Mouse (Mus musculus) MEL (cell line): ENCODE data around the gene Rhbdl3. TPM values are rescaled to one million over a fixed set of nuclear protein-coding genes. Genes with fewer than 3 reads are reported as not detected.
A peak's percentile ranks its signal among the peaks of the same experiment; 100 is the strongest.

ENCODE experiments used
- DNase-seq: peaks from one replicate; pipeline ENCODE4 v3.0.0; 2011; ENCODE audit warnings: low read depth, low spot score
- H3K27ac ChIP-seq: 2 replicates; pipeline ENCODE4 v1.5.1; 2012; ENCODE audit warnings: low read depth, mild to moderate bottlenecking, control low read depth, low read length, moderate library complexity; ENCODE audit not compliant: control insufficient read depth
- H3K27me3 ChIP-seq, 2 experiments: fragments of 150-350 bp in 1 of 2; sonication (generic) in 1 of 2; 2 replicates each; pipeline ENCODE4 v1.6.1; 2012; ENCODE audit warnings: low read length in 2 of 2, mild to moderate bottlenecking in 2 of 2, improper control_type of control experiment in 1 of 2, moderate library complexity in 1 of 2; ENCODE audit not compliant: insufficient read depth in 2 of 2, control insufficient read depth in 1 of 2
- H3K36me3 ChIP-seq, 2 experiments: 2 replicates each; pipeline ENCODE4 v1.6.1; 2012 to 2014; ENCODE audit warnings: low read length in 2 of 2, improper control_type of control experiment in 1 of 2, inconsistent platforms in 1 of 2, mild to moderate bottlenecking in 1 of 2; ENCODE audit not compliant: insufficient read depth in 2 of 2, control insufficient read depth in 1 of 2
- H3K4me1 ChIP-seq, 2 experiments: fragments of 150-350 bp in 1 of 2; sonication (generic) in 1 of 2; 2 replicates each; pipeline ENCODE4 v1.6.1; 2012; ENCODE audit warnings: low read length in 2 of 2, improper control_type of control experiment in 1 of 2, mild to moderate bottlenecking in 1 of 2; ENCODE audit not compliant: insufficient read depth in 2 of 2, control insufficient read depth in 1 of 2
- H3K4me3 ChIP-seq, 2 experiments: fragments of 150-350 bp in 1 of 2; sonication (generic) in 1 of 2; 2 replicates each; pipeline ENCODE4 v1.5.1; 2012; ENCODE audit warnings: low read depth in 2 of 2, low read length in 2 of 2, mild to moderate bottlenecking in 2 of 2, moderate library complexity in 2 of 2, control low read depth in 1 of 2, improper control_type of control experiment in 1 of 2; ENCODE audit not compliant: control insufficient read depth in 1 of 2, insufficient read depth in 1 of 2
- H3K79me2 ChIP-seq: 2 replicates; pipeline ENCODE4 v1.6.1; 2012; ENCODE audit warnings: mild to moderate bottlenecking, low read length, moderate library complexity; ENCODE audit not compliant: control insufficient read depth, poor library complexity, insufficient read depth
- H3K9ac ChIP-seq: 2 replicates; pipeline ENCODE4 v1.6.1; 2012; ENCODE audit warnings: low read depth, mild to moderate bottlenecking, control low read depth, low read length, moderate library complexity; ENCODE audit not compliant: control insufficient read depth, poor library complexity, severe bottlenecking
- H3K9me3 ChIP-seq: fragments of 150-350 bp; sonication (generic); replicated peaks from 2 replicates; pipeline ENCODE4 v1.6.1; 2012; ENCODE audit warnings: mild to moderate bottlenecking, low read length, improper control_type of control experiment, moderate library complexity; ENCODE audit not compliant: insufficient read depth
- CHD1 ChIP-seq: IDR thresholded peaks from 2 replicates; pipeline ENCODE4 v1.6.1; 2012; ENCODE audit warnings: low read depth, mild to moderate bottlenecking, inconsistent platforms, low read length, improper control_type of control experiment
- CHD2 ChIP-seq: IDR thresholded peaks from 2 replicates; pipeline ENCODE4 v1.6.1; 2011; ENCODE audit warnings: low read length, improper control_type of control experiment
- E2F4 ChIP-seq: IDR thresholded peaks from 2 replicates; pipeline ENCODE4 v1.6.1; 2011; ENCODE audit warnings: low read depth, low read length, improper control_type of control experiment, borderline replicate concordance
- ELF1 ChIP-seq: IDR thresholded peaks from 2 replicates; pipeline ENCODE4 v1.6.1; 2014; ENCODE audit warnings: low read depth, mild to moderate bottlenecking, inconsistent platforms, low read length, improper control_type of control experiment, moderate library complexity
- ETS1 ChIP-seq: IDR thresholded peaks from 2 replicates; pipeline ENCODE4 v1.6.1; 2012; ENCODE audit warnings: low read depth, mild to moderate bottlenecking, inconsistent platforms, low read length, improper control_type of control experiment, moderate library complexity
- GATA1 ChIP-seq: IDR thresholded peaks from 2 replicates; pipeline ENCODE4 v1.6.1; 2011; ENCODE audit warnings: low read depth, low read length, improper control_type of control experiment
- MAFK ChIP-seq: IDR thresholded peaks from 2 replicates; pipeline ENCODE4 v1.6.1; 2011; ENCODE audit warnings: low read depth, mild to moderate bottlenecking, low read length, improper control_type of control experiment, borderline replicate concordance
- MAX ChIP-seq: IDR thresholded peaks from 2 replicates; pipeline ENCODE4 v1.6.1; 2011; ENCODE audit warnings: low read length, improper control_type of control experiment
- MAZ ChIP-seq: IDR thresholded peaks from 2 replicates; pipeline ENCODE4 v1.6.1; 2012; ENCODE audit warnings: low read depth, mild to moderate bottlenecking, inconsistent platforms, low read length, improper control_type of control experiment
- MXI1 ChIP-seq: IDR thresholded peaks from 2 replicates; pipeline ENCODE4 v1.6.1; 2011; ENCODE audit warnings: mild to moderate bottlenecking, low read depth, low read length, improper control_type of control experiment
- MYC ChIP-seq: IDR thresholded peaks from 2 replicates; pipeline ENCODE4 v1.6.1; 2011; ENCODE audit warnings: low read depth, mild to moderate bottlenecking, low read length, improper control_type of control experiment, moderate library complexity
- POLR2A ChIP-seq, 2 experiments: IDR thresholded peaks; 2 replicates each; pipeline ENCODE4 v1.6.1; 2011 to 2012; ENCODE audit warnings: low read length in 2 of 2, mild to moderate bottlenecking in 2 of 2, control low read depth in 1 of 2, improper control_type of control experiment in 1 of 2, low read depth in 1 of 2, moderate library complexity in 1 of 2; ENCODE audit not compliant: control insufficient read depth in 1 of 2, insufficient read depth in 1 of 2, poor library complexity in 1 of 2
- POLR2AphosphoS5 ChIP-seq: IDR thresholded peaks from 2 replicates; pipeline ENCODE4 v1.6.1; 2012; ENCODE audit warnings: low read depth, borderline replicate concordance, mild to moderate bottlenecking, inconsistent platforms, low read length, moderate library complexity, mixed read lengths
- RAD21 ChIP-seq: IDR thresholded peaks from 2 replicates; pipeline ENCODE4 v1.6.1; 2011; ENCODE audit warnings: mild to moderate bottlenecking, low read depth, low read length, improper control_type of control experiment
- RCOR1 ChIP-seq: IDR thresholded peaks from 2 replicates; pipeline ENCODE4 v1.6.1; 2012; ENCODE audit warnings: low read depth, mild to moderate bottlenecking, inconsistent platforms, low read length, improper control_type of control experiment
- SIN3A ChIP-seq: IDR thresholded peaks from 2 replicates; pipeline ENCODE4 v1.6.1; 2012; ENCODE audit warnings: low read length, improper control_type of control experiment, inconsistent platforms
- SMC3 ChIP-seq: IDR thresholded peaks from 2 replicates; pipeline ENCODE4 v1.6.1; 2011; ENCODE audit warnings: low read depth, low read length, improper control_type of control experiment
- TBP ChIP-seq: IDR thresholded peaks from 2 replicates; pipeline ENCODE4 v1.8.0; 2011; ENCODE audit warnings: low read depth, low read length, improper control_type of control experiment
- TCF12 ChIP-seq: IDR thresholded peaks from 2 replicates; pipeline ENCODE4 v1.6.1; 2014; ENCODE audit warnings: low read depth, mild to moderate bottlenecking, inconsistent platforms, low read length, improper control_type of control experiment, moderate library complexity
- USF1 ChIP-seq: IDR thresholded peaks from 2 replicates; pipeline ENCODE4 v1.6.1; 2014; ENCODE audit warnings: low read depth, mild to moderate bottlenecking, inconsistent platforms, low read length, improper control_type of control experiment, moderate library complexity
- ZC3H11A ChIP-seq: IDR thresholded peaks from 2 replicates; pipeline ENCODE4 v1.6.1; 2012; ENCODE audit warnings: low read depth, mild to moderate bottlenecking, inconsistent platforms, low read length, improper control_type of control experiment
- ZMIZ1 ChIP-seq: IDR thresholded peaks from 2 replicates; pipeline ENCODE4 v1.6.1; 2012; ENCODE audit warnings: low read depth, mild to moderate bottlenecking, inconsistent platforms, low read length, improper control_type of control experiment, moderate library complexity
- polyA plus RNA-seq, 2 experiments: library from polyadenylated mRNA; stranded (reverse) in 1 of 2; unstranded in 1 of 2; fragments of >175 nt in 1 of 2; fragments of >200 nt in 1 of 2; gene quantifications; 2 replicates each; pipeline versions ENCODE4 v1.2.1 to v1.2.4; 2012; ENCODE audit warnings: low replicate concordance in 2 of 2, low read depth in 1 of 2; ENCODE audit not compliant: insufficient read length in 2 of 2, insufficient read depth in 1 of 2, missing spikeins in 1 of 2
- total RNA-seq: library from RNA; depleted of rRNA; stranded (reverse); fragments of 300-350 nt; gene quantifications from 2 replicates; pipeline ENCODE4 v1.2.3, GENCODE M21; 2012

The Rhbdl3 gene
- total and polyA plus RNA-seq, 3 experiments, result 0.04 to 0.11 TPM; not detected in 1

GRCm38 (mm10) chr11:80332709-80333400, 32.1 kb downstream of the Rhbdl3 start:
- no peak overlapping the region for H3K27ac ChIP-seq
- H3K9me3 ChIP-seq, result no peaks in the 10 kb centered on the region
- DNase-seq, result peak; percentile 44
- peaks cover 13 to 23% of the 10 kb centered on the region in 2 experiments for H3K27me3 ChIP-seq
- no peaks in the 10 kb centered on the region for H3K79me2 ChIP-seq
- H3K4me3 ChIP-seq, result no peak overlapping the region
- no peaks in the 10 kb centered on the region for H3K36me3 ChIP-seq
- H3K9ac ChIP-seq, result no peak overlapping the region
- no peaks in the 10 kb centered on the region for H3K4me1 ChIP-seq
- TF ChIP-seq MAX, result no peak

- H3K9me3 ChIP-seq, result no peaks in the 10 kb centered on the region
- no peaks in the 10 kb centered on the region for H3K79me2 ChIP-seq
- no peak for DNase-seq
- H3K36me3 ChIP-seq, result no peaks in the 10 kb centered on the region
- no peak for TF ChIP-seq GATA1
- no peak for TF ChIP-seq POLR2A (IDR thresholded peaks at IDR 0.05; ENCODE audit: control insufficient read depth in 1 of 2, insufficient read depth in 1 of 2, low read depth in 1 of 2, low read length in 2 of 2, poor library complexity in 1 of 2)
- no peak for TF ChIP-seq TCF12
- no peak for TF ChIP-seq MXI1
- no peak for TF ChIP-seq MYC
- no peak for TF ChIP-seq ZC3H11A
- TF ChIP-seq ETS1, result no peak
- TF ChIP-seq MAZ, result no peak
- TF ChIP-seq SIN3A, result no peak
- TF ChIP-seq CHD1, result no peak
- no peak for TF ChIP-seq ELF1
- TF ChIP-seq E2F4, result no peak
- TF ChIP-seq CHD2, result no peak
- peaks cover 5 to 16% of the 10 kb centered on the region in 2 experiments for H3K27me3 ChIP-seq
- peaks cover 0 to 4% of the 10 kb centered on the region in 2 experiments; a peak in 1 of 4 replicates for H3K4me1 ChIP-seq
- H3K4me3 ChIP-seq, result no peak overlapping the region
- no peak overlapping the region for H3K27ac ChIP-seq
- H3K9ac ChIP-seq, result no peak overlapping the region
These were observed 35.1 kb downstream of the Rhbdl3 start for GRCm38 (mm10) chr11:80335609-80336350.

DNA sequence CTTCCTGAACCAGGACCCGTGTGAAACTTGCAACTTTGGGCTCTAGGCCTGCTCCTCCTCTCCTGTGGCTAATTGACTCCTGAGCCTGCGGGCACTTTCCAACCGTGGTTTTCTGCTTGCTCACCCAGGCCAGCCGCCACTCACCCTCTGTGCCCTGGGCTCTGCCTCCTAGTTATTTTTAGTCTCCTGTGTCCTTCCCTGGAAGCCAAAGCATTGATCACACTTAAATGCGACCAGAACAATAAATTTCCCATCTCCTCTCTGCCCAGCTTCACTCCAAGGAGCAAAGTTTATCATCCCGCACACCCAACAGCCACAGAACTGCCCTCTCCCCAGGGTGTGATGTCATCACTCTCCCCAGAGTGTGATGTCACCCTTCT, 35.6 kb downstream of the Rhbdl3 start:
- no peaks in the 10 kb centered on the region for H3K36me3 ChIP-seq
- DNase-seq, result no peak
- no peak overlapping the region for H3K27ac ChIP-seq
- H3K9ac ChIP-seq, result no peak overlapping the region
- no peaks in the 10 kb centered on the region for H3K9me3 ChIP-seq
- H3K27me3 ChIP-seq, result peaks cover 5 to 17% of the 10 kb centered on the region in 2 experiments
- TF ChIP-seq E2F4, result no peak
- no peak for TF ChIP-seq TBP
- no peak for TF ChIP-seq USF1
- TF ChIP-seq SMC3, result no peak
- no peak for TF ChIP-seq TCF12
- TF ChIP-seq RAD21, result no peak
- no peak for TF ChIP-seq RCOR1
- no peak for TF ChIP-seq CHD2
- TF ChIP-seq MXI1, result no peak
- TF ChIP-seq POLR2AphosphoS5, result no peak
- no peak for TF ChIP-seq MAFK
- TF ChIP-seq ZMIZ1, result no peak
- H3K4me3 ChIP-seq, result no peak overlapping the region
- H3K4me1 ChIP-seq, result peaks cover 0 to 4% of the 10 kb centered on the region in 2 experiments; a peak in 1 of 4 replicates
- H3K79me2 ChIP-seq, result no peaks in the 10 kb centered on the region
